Mouse (Mus musculus) kidney, embryonic 14.5 days (tissue): ENCODE results near the gene Ttll8. TPM values are rescaled to one million over a fixed set of nuclear protein-coding genes. Genes with fewer than 3 reads are reported as not detected.

Source experiments
- ATAC-seq: fragments of 200-750 bp; cut with Nextera tagmentation; 2 replicates; pipeline ENCODE4 v1.8.0; 2017; ENCODE audit warnings: moderate number of reproducible peaks, mild to moderate bottlenecking, moderate TSS enrichment, moderate library complexity; ENCODE audit not compliant: low FRiP score, low TSS enrichment
- H3K27ac ChIP-seq: fragments of 300-500 bp; sonication (generic); 2 replicates; pipeline ENCODE4 v1.5.1; 2014; ENCODE audit warnings: low read depth, mild to moderate bottlenecking, low read length, moderate library complexity, mixed read lengths
- H3K27me3 ChIP-seq: fragments of 300-500 bp; sonication (generic); 2 replicates; pipeline ENCODE4 v1.6.1; 2014; ENCODE audit warnings: mild to moderate bottlenecking, low read length; ENCODE audit not compliant: control insufficient read depth, insufficient read depth
- H3K36me3 ChIP-seq: fragments of 300-500 bp; sonication (generic); 2 replicates; pipeline ENCODE4 v1.6.1; 2014; ENCODE audit warnings: low read length, mixed read lengths; ENCODE audit not compliant: control insufficient read depth, insufficient read depth
- H3K4me1 ChIP-seq: fragments of 300-500 bp; sonication (generic); 2 replicates; pipeline ENCODE4 v1.6.1; 2014; ENCODE audit warnings: low read length, mixed read lengths; ENCODE audit not compliant: control insufficient read depth, insufficient read depth
- H3K4me2 ChIP-seq: fragments of 300-500 bp; sonication (generic); replicated peaks from 2 replicates; pipeline ENCODE4 v1.6.1; 2014; ENCODE audit warnings: low read depth, mild to moderate bottlenecking, low read length
- H3K4me3 ChIP-seq: fragments of 300-500 bp; sonication (generic); 2 replicates; pipeline ENCODE4 v1.5.1; 2014; ENCODE audit warnings: mild to moderate bottlenecking, low read length
- H3K9ac ChIP-seq: fragments of 300-500 bp; sonication (generic); 2 replicates; pipeline ENCODE4 v1.6.1; 2014; ENCODE audit warnings: low read depth, mild to moderate bottlenecking, low read length, moderate library complexity
- H3K9me3 ChIP-seq: fragments of 300-500 bp; sonication (generic); 2 replicates; pipeline ENCODE4 v1.6.1; 2016; ENCODE audit warnings: low read length; ENCODE audit not compliant: control insufficient read depth
- WGBS: fragments of 180-500 bp; shearing (Covaris S2); extraction: QIAGEN DNeasy Blood & Tissue Kit; methylation state at CpG from one replicate; pipeline ENCODE4 v1.1.7; 2014; 5-methylcytosine and 5-hydroxymethylcytosine counted together
- polyA plus RNA-seq: library from polyadenylated mRNA; unstranded; fragments of >200 nt; fragmentation: Nextera tagmentation; extraction: Ambion mirVana; gene quantifications from 2 replicates; pipeline ENCODE4 v1.2.1, GENCODE M21; 2014

Ttll8 gene
- polyA plus RNA-seq, 1 experiment from 2014 or later, result not detected

- no peaks in the 10 kb centered on the region for H3K27me3 ChIP-seq
- no peaks in the 10 kb centered on the region for H3K9me3 ChIP-seq
- H3K4me2 ChIP-seq, result peak within 1 kb of the TSS; percentile 97
- peak within 1 kb of the TSS; percentile 74 for H3K27ac ChIP-seq
- peak; percentile 76 for ATAC-seq
- under 1% methylated on average over 107 of the region's 107 CpGs for WGBS
- peak within 1 kb of the TSS; percentile 90 for H3K9ac ChIP-seq
- H3K36me3 ChIP-seq, result peaks cover 28% of the 10 kb centered on the region
- peaks cover 27% of the 10 kb centered on the region for H3K4me1 ChIP-seq
- H3K4me3 ChIP-seq, result peak within 1 kb of the TSS; percentile 93
Measured at GRCm38 (mm10) chr15:88861772-88862622, 92.2 kb downstream of the Ttll8 start, which contains the start of gene Pim3. Pim3 (plus strand) TSS chr15:88862186.

- H3K9me3 ChIP-seq, result no peaks in the 10 kb centered on the region
- no peak overlapping the region for H3K27ac ChIP-seq
- H3K27me3 ChIP-seq, result no peaks in the 10 kb centered on the region
- H3K4me3 ChIP-seq, result no peak overlapping the region
- H3K4me1 ChIP-seq, result peaks cover 16% of the 10 kb centered on the region
- H3K36me3 ChIP-seq, result peaks cover 16% of the 10 kb centered on the region
- no peak overlapping the region for H3K9ac ChIP-seq
- 88% methylated on average over 3 of the region's 3 CpGs for WGBS
- no peak for ATAC-seq
- no peak overlapping the region for H3K4me2 ChIP-seq
Measured at GRCm38 (mm10) chr15:88860781-88861180, 93.4 kb downstream of the Ttll8 start.

- WGBS, result 78% methylated on average over 8 of the region's 8 CpGs
Measured at GRCm38 (mm10) chr15:88859206-88859970, 94.8 kb downstream of the Ttll8 start.

GRCm38 (mm10) chr15:88858707-88859106, 95.5 kb downstream of the Ttll8 start:
- Histone ChIP-seq H3K4me3 (no peak overlapping the region), H3K9me3 (no peaks in the 10 kb centered on the region), H3K4me1 (peaks cover 16% of the 10 kb centered on the region), H3K4me2 (no peak overlapping the region), H3K27me3 (no peaks in the 10 kb centered on the region), H3K36me3 (no peaks in the 10 kb centered on the region), H3K27ac (no peak overlapping the region), H3K9ac (no peak overlapping the region)
- 82% methylated on average over 2 of the region's 2 CpGs for WGBS
- no peak for ATAC-seq

More at GRCm38 (mm10) chr15:88859206-88859970, 94.8 kb downstream of the Ttll8 start:
- no peaks in the 10 kb centered on the region for H3K27me3 ChIP-seq
- H3K36me3 ChIP-seq, result peaks cover 2% of the 10 kb centered on the region
- H3K9me3 ChIP-seq, result no peaks in the 10 kb centered on the region
- ATAC-seq, result no peak
- no peak overlapping the region for H3K27ac ChIP-seq
- H3K4me3 ChIP-seq, result no peak overlapping the region
- H3K4me2 ChIP-seq, result no peak overlapping the region
- H3K4me1 ChIP-seq, result peaks cover 15% of the 10 kb centered on the region
- no peak overlapping the region for H3K9ac ChIP-seq

DNA sequence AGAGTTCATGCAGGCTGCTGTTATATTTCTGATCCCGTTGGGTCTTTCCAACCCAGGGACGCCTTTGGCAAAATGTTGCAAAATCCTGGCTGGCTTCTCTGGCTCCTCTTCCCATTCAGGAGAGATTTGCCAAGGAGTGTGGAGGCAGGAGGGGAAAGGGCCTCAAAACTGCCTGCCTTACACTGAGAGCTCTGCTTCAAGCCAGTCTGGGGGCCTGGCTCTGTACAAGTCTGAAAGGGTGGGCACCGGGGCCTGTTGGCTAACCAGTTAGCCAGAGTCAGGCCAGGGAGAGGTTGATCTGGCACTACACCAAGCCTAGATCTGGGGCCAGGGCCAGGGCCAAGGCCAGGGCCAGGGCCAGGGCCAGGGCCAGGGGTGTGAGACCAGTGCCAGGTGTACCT, 96.1 kb downstream of the Ttll8 start:
- Histone ChIP-seq H3K27me3 (no peaks in the 10 kb centered on the region), H3K4me1 (peaks cover 16% of the 10 kb centered on the region), H3K9me3 (no peaks in the 10 kb centered on the region), H3K4me2 (no peak overlapping the region), H3K36me3 (no peaks in the 10 kb centered on the region), H3K4me3 (no peak overlapping the region), H3K27ac (no peak overlapping the region), H3K9ac (no peak overlapping the region)
- WGBS, result 92% methylated on average over 3 of the region's 3 CpGs
- ATAC-seq, result no peak

DNA sequence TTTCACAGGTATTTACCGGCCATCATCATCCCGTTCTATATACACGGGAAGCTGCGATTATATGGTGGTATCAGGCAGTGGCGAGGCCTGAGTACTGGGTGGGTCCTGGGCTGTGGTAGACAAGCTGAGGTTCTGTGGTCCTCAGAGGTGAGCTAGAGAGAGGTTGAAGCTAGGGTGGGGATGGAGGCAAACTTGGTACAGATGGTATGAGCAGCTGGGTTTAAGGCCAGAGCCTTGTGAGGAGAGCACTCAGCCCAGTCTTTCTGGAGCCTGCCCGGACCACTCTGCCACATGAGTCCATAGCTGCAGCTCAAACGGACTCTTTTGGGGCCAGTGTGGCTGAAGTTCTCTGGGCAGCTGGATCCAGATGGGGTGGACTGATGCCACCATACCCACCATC, 96.9 kb downstream of the Ttll8 start:
- no peak overlapping the region for H3K9ac ChIP-seq
- H3K9me3 ChIP-seq, result no peaks in the 10 kb centered on the region
- H3K36me3 ChIP-seq, result no peaks in the 10 kb centered on the region
- H3K27ac ChIP-seq, result no peak overlapping the region
- H3K4me3 ChIP-seq, result no peak overlapping the region
- no peak for ATAC-seq
- no peaks in the 10 kb centered on the region for H3K27me3 ChIP-seq
- H3K4me1 ChIP-seq, result peaks cover 16% of the 10 kb centered on the region
- WGBS, result 88% methylated on average over 7 of the region's 7 CpGs
- no peak overlapping the region for H3K4me2 ChIP-seq

- 85% methylated on average over 5 of the region's 5 CpGs for WGBS
- peaks cover 19% of the 10 kb centered on the region for H3K4me1 ChIP-seq
- H3K4me2 ChIP-seq, result no peak overlapping the region
- no peak overlapping the region for H3K27ac ChIP-seq
- ATAC-seq, result no peak
- H3K9ac ChIP-seq, result no peak overlapping the region
- no peak overlapping the region for H3K4me3 ChIP-seq
- H3K9me3 ChIP-seq, result no peaks in the 10 kb centered on the region
- H3K27me3 ChIP-seq, result no peaks in the 10 kb centered on the region
- no peaks in the 10 kb centered on the region for H3K36me3 ChIP-seq
Measured at GRCm38 (mm10) chr15:88856613-88857012, 97.6 kb downstream of the Ttll8 start.

GRCm38 (mm10) chr15:88855896-88856417, 98.3 kb downstream of the Ttll8 start:
- H3K9me3 ChIP-seq, result no peaks in the 10 kb centered on the region
- no peaks in the 10 kb centered on the region for H3K36me3 ChIP-seq
- WGBS, result 73% methylated on average over 6 of the region's 6 CpGs
- no peak overlapping the region for H3K4me3 ChIP-seq
- no peak for ATAC-seq
- no peak overlapping the region for H3K9ac ChIP-seq
- H3K27ac ChIP-seq, result no peak overlapping the region
- no peak overlapping the region for H3K4me2 ChIP-seq
- H3K4me1 ChIP-seq, result peaks cover 25% of the 10 kb centered on the region
- H3K27me3 ChIP-seq, result no peaks in the 10 kb centered on the region
